Mouse (Mus musculus) right cerebral cortex, postnatal 25 days (tissue): Measurements from ENCODE around the gene Disc1.

Source experiments
- DNase-seq: peaks from one replicate; pipeline ENCODE4 v3.0.0; 2022

Gene Disc1

GRCm38 (mm10) chr8:125068146-125068905, 14.3 kb downstream of the Disc1 start:
- no peak for DNase-seq

- DNase-seq, result no peak
Measured at GRCm38 (mm10) chr8:125069304-125069703, 15.3 kb downstream of the Disc1 start.

GRCm38 (mm10) chr8:125069733-125070132, 15.7 kb downstream of the Disc1 start:
- DNase-seq, result no peak

GRCm38 (mm10) chr8:125074141-125074540, 20.1 kb downstream of the Disc1 start:
- no peak for DNase-seq

GRCm38 (mm10) chr8:125074581-125074980, 20.6 kb downstream of the Disc1 start:
- no peak for DNase-seq

- no peak for DNase-seq
Measured at GRCm38 (mm10) chr8:125075389-125075788, 21.4 kb downstream of the Disc1 start.

GRCm38 (mm10) chr8:125077326-125077725, 23.3 kb downstream of the Disc1 start:
- DNase-seq, result no peak

GRCm38 (mm10) chr8:125078771-125079384, 24.9 kb downstream of the Disc1 start:
- peak; percentile 79 for DNase-seq

GRCm38 (mm10) chr8:125080388-125081344, 26.7 kb downstream of the Disc1 start:
- no peak for DNase-seq

GRCm38 (mm10) chr8:125083746-125084145, 29.8 kb downstream of the Disc1 start:
- DNase-seq, result no peak

GRCm38 (mm10) chr8:125084523-125084922, 30.5 kb downstream of the Disc1 start:
- DNase-seq, result no peak

GRCm38 (mm10) chr8:125090889-125091740, 37.1 kb downstream of the Disc1 start:
- peak; percentile 42 for DNase-seq

GRCm38 (mm10) chr8:125097140-125097539, 43.1 kb downstream of the Disc1 start:
- no peak for DNase-seq

- DNase-seq, result no peak
Measured at GRCm38 (mm10) chr8:125098050-125098449, 44.1 kb downstream of the Disc1 start.

- no peak for DNase-seq
Measured at GRCm38 (mm10) chr8:125102303-125102702, 48.3 kb downstream of the Disc1 start.

- DNase-seq, result no peak
Measured at GRCm38 (mm10) chr8:125113171-125113570, 59.2 kb downstream of the Disc1 start.

GRCm38 (mm10) chr8:125113831-125114230, 59.8 kb downstream of the Disc1 start:
- DNase-seq, result no peak

- DNase-seq, result no peak
Measured at GRCm38 (mm10) chr8:125115321-125115720, 61.3 kb downstream of the Disc1 start.

GRCm38 (mm10) chr8:125116616-125117015, 62.6 kb downstream of the Disc1 start:
- peak; percentile 39 for DNase-seq

GRCm38 (mm10) chr8:125126482-125126881, 72.5 kb downstream of the Disc1 start:
- no peak for DNase-seq

GRCm38 (mm10) chr8:125127621-125128020, 73.6 kb downstream of the Disc1 start:
- DNase-seq, result no peak

- DNase-seq, result no peak
Measured at GRCm38 (mm10) chr8:125128305-125128704, 74.3 kb downstream of the Disc1 start.
